Mouse (Mus musculus) myocyte (in vitro differentiated cells): Measurements from ENCODE around the gene Ndufs4.

Experiments
- E2F4 ChIP-seq: IDR thresholded peaks from one replicate; pipeline ENCODE4 v1.6.1; 2011; ENCODE audit warnings: mild to moderate bottlenecking, control low read depth, moderate library complexity; ENCODE audit not compliant: insufficient read depth
- MAX ChIP-seq: IDR thresholded peaks from one replicate; pipeline ENCODE4 v1.6.1; 2011; ENCODE audit warnings: low read depth, mild to moderate bottlenecking, control low read depth
- MYOD1 ChIP-seq, 3 experiments: IDR thresholded peaks; one replicate each; pipeline ENCODE4 v1.6.1; 2011; ENCODE audit warnings: control low read depth in 2 of 3, low read depth in 2 of 3, mild to moderate bottlenecking in 2 of 3, moderate library complexity in 1 of 3; ENCODE audit not compliant: insufficient read length in 2 of 3, control insufficient read depth in 1 of 3
- POLR2A ChIP-seq: IDR thresholded peaks from one replicate; pipeline ENCODE4 v1.6.1; 2011; ENCODE audit warnings: low read depth, mild to moderate bottlenecking, control low read depth, moderate library complexity; ENCODE audit not compliant: insufficient read length
- TCF12 ChIP-seq: IDR thresholded peaks from one replicate; pipeline ENCODE4 v1.6.1; 2011; ENCODE audit warnings: mild to moderate bottlenecking, control low read depth; ENCODE audit not compliant: poor library complexity, insufficient read depth, severe bottlenecking
- USF1 ChIP-seq: IDR thresholded peaks from one replicate; pipeline ENCODE4 v1.6.1; 2011; ENCODE audit warnings: low read depth, mild to moderate bottlenecking, control low read depth, moderate library complexity

DNA sequence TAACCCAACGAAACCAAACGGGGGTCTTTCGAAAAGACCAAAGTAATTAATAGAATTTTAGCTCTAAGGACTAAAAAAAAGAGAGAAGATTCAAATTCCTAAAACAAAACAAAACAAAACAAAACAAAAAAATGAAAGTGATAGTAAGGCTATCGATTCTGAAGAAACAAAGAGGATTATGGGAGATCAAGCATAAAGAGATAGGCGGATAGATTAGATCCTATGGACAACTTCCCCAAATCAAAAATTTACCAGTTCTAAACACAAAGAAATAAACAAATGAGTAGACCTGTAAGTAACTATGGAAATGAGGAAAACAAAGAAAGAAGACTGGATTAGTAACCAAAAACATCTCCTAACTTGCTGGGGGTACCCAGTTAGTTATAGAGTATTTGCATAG lies 37.2 kb upstream of the Ndufs4 start:
- TF ChIP-seq POLR2A, result no peak
- TF ChIP-seq MAX, result no peak
- no peak for TF ChIP-seq TCF12
- no peak for TF ChIP-seq E2F4
- no peak for TF ChIP-seq MYOD1 (IDR thresholded peaks at IDR 0.05; ENCODE audit: control insufficient read depth in 1 of 3, insufficient read length in 2 of 3, low read depth in 2 of 3)
- no peak for TF ChIP-seq USF1
